In genomic region chr11:95575791-95576190, GRCm38 (mm10) we compare ENCODE assay signal across 14 mouse cellular contexts. TPM values are rescaled to one million over a fixed set of nuclear protein-coding genes. Genes with fewer than 3 reads are reported as not detected.
A peak's percentile ranks its signal among the peaks of the same experiment; 100 is the strongest.
DNase-seq lines count a peak whose midpoint lies in the region; ATAC-seq and TF ChIP-seq lines count a peak whose summit lies in the region.
"Had no signal": no experiment of that assay in that cellular context is flagged by ENCODE, and none has a peak within 500 bp of the region (broad histone marks: within the 10 kb centered on the region; RNA-seq: fewer than 3 reads in every experiment).

No protein-coding gene starts in this region.

- no peak for ATAC-seq in heart, embryonic 13.5 days (ENCODE audit: extremely low read depth, insufficient number of reproducible peaks, low FRiP score, low TSS enrichment)

- 16% methylated on average over 13 of the region's 13 CpGs for WGBS in heart, embryonic 13.5 days
- WGBS in kidney, adult 2 months = 51% methylated on average over 13 of the region's 13 CpGs
- WGBS in limb, embryonic 10.5 days = 8% methylated on average over 13 of the region's 13 CpGs

- no peak for TF ChIP-seq CTCF in kidney, adult 2 months (conservative IDR thresholded peaks at IDR 0.05; ENCODE audit: insufficient read depth, insufficient read length, low read depth, low read length)

- no peak overlapping the region; the same call in 1 of the 2 replicates for H3K27ac ChIP-seq in heart, embryonic 13.5 days (replicated peaks)
- no peak overlapping the region for H3K27ac ChIP-seq in kidney, adult 2 months (ENCODE audit: insufficient read depth, low read depth, low read length)
- 0 out of 2 replicates have a peak overlapping the region, but pooled peaks have one; percentile 66 for H3K27ac ChIP-seq in limb, embryonic 10.5 days
- H3K27ac ChIP-seq: hindbrain, embryonic 14.5 days had no signal

- DNase-seq in heart, postnatal 14 days = no peak
- DNase-seq in kidney, postnatal 10 days = peak; percentile 62
- no peak for DNase-seq in kidney, adult 2 months
- peak; percentile 63 for DNase-seq in R1 (ENCODE audit: low read depth, low spot score)
- peak; percentile 70 for DNase-seq in limb, embryonic 10.5 days (ENCODE audit: low spot score)
- DNase-seq in frontal cortex, adult 2 months (ENCODE audit: extremely low spot score in 1 of 2, low spot score in 1 of 2) = no peak
- no peak for DNase-seq in adrenal gland, postnatal 4 days (ENCODE audit: low spot score in 2 of 2)
- DNase-seq: cerebellum, adult 18-20 months; layer of hippocampus, adult 9-11 months; thymus, postnatal 25 days had no signal

- no peak overlapping the region for H3K4me3 ChIP-seq in heart, embryonic 13.5 days
- H3K4me3 ChIP-seq in kidney, adult 2 months (ENCODE audit: insufficient read depth, low read depth, low read length) = no peak overlapping the region
- peak overlapping the region; percentile 20 for H3K4me3 ChIP-seq in limb, embryonic 10.5 days
- H3K4me3 ChIP-seq: erythroblast, embryonic 14.5 days; myocyte had no signal

- H3K4me2 ChIP-seq in heart, embryonic 13.5 days = peak overlapping the region; percentile 30
- H3K4me2 ChIP-seq: hindbrain, embryonic 14.5 days had no signal

- H3K27me3 ChIP-seq in heart, embryonic 13.5 days (replicated peaks) = peaks cover 81% of the 10 kb centered on the region
- H3K27me3 ChIP-seq in kidney, adult 2 months (replicated peaks; ENCODE audit: control insufficient read depth, insufficient read depth, low read length) = no peaks in the 10 kb centered on the region
- H3K27me3 ChIP-seq in limb, embryonic 10.5 days (ENCODE audit: low read depth, poor library complexity, severe bottlenecking) = peaks cover 59% of the 10 kb centered on the region

- TF ChIP-seq POLR2A in kidney, adult 2 months (IDR thresholded peaks at IDR 0.05; ENCODE audit: low read depth, low read length) = no peak

- H3K36me3 ChIP-seq in heart, embryonic 13.5 days = no peaks in the 10 kb centered on the region
- no peaks in the 10 kb centered on the region for H3K36me3 ChIP-seq in kidney, adult 2 months (ENCODE audit: control insufficient read depth, insufficient read depth, low read length)
- no peaks in the 10 kb centered on the region for H3K36me3 ChIP-seq in limb, embryonic 10.5 days

- H3K9ac ChIP-seq in heart, embryonic 13.5 days = 0 out of 2 replicates have a peak overlapping the region, but pooled peaks have one; percentile 10
- H3K9ac ChIP-seq: hindbrain, embryonic 14.5 days had no signal

- peaks cover 55% of the 10 kb centered on the region for H3K4me1 ChIP-seq in heart, embryonic 13.5 days
- H3K4me1 ChIP-seq in kidney, adult 2 months (ENCODE audit: control insufficient read depth, insufficient read depth, low read length) = 0 out of 2 replicates have a peak, but pooled peaks cover 2% of the 10 kb centered on the region
- peaks cover 86% of the 10 kb centered on the region for H3K4me1 ChIP-seq in limb, embryonic 10.5 days

- no peaks in the 10 kb centered on the region for H3K9me3 ChIP-seq in heart, embryonic 13.5 days
- H3K9me3 ChIP-seq in limb, embryonic 10.5 days (replicated peaks) = no peaks in the 10 kb centered on the region

- intact Hi-C loops in heart, postnatal 14 days (cut with DNase I) = no loop called here

RNA-seq across cellular contexts. Expression of gene Ngfr, which starts 11.7 kb away (rescaled TPM):
- 3.3 and 4.9 TPM in 2 replicates for polyA plus RNA-seq in heart, embryonic 13.5 days (2015; fragmentation: Nextera tagmentation; extraction: Ambion mirVana)
- total RNA-seq in heart, postnatal 14 days (2021) = 1 to 10 TPM; 1.1 to 2.0 TPM
- polyA plus RNA-seq in kidney, adult 2 months (2012; rRNA removed) = 5.7 and 6.6 TPM in 2 replicates
- 9.7 and 16.3 TPM in 2 replicates for polyA plus RNA-seq in limb, embryonic 10.5 days (2016; fragmentation: Nextera tagmentation; extraction: Ambion mirVana)
- 2.0 and 2.2 TPM in 2 replicates for polyA plus RNA-seq in frontal cortex, adult 2 months (2012; rRNA removed)
- total RNA-seq in adrenal gland, postnatal 4 days (2021) = 10 to 100 TPM; 15.3 to 20.4 TPM

Comparison
In these comparisons a context has a peak if more than half of its experiments do, and no peak if none do; other contexts are left out.
1. DNase-seq: peak in kidney, postnatal 10 days (single experiment), R1 (single experiment) and limb, embryonic 10.5 days (single experiment); none in heart, postnatal 14 days (0 of 2), kidney, adult 2 months (single experiment), frontal cortex, adult 2 months (0 of 2) and adrenal gland, postnatal 4 days (0 of 2).